Mouse (Mus musculus) urinary bladder, postnatal 25 days (tissue): ENCODE measurements around the gene Rab25.
A peak's percentile ranks its signal among the peaks of the same experiment; 100 is the strongest.
"Not testable (repeated sequence)": the region's sequence is repeated elsewhere in the genome, so short reads cannot be mapped to it uniquely, and the experiment has no call there.

Source experiments
- DNase-seq: peaks from one replicate; pipeline ENCODE4 v3.0.0; 2022; ENCODE audit warnings: low spot score

Gene Rab25

DNA sequence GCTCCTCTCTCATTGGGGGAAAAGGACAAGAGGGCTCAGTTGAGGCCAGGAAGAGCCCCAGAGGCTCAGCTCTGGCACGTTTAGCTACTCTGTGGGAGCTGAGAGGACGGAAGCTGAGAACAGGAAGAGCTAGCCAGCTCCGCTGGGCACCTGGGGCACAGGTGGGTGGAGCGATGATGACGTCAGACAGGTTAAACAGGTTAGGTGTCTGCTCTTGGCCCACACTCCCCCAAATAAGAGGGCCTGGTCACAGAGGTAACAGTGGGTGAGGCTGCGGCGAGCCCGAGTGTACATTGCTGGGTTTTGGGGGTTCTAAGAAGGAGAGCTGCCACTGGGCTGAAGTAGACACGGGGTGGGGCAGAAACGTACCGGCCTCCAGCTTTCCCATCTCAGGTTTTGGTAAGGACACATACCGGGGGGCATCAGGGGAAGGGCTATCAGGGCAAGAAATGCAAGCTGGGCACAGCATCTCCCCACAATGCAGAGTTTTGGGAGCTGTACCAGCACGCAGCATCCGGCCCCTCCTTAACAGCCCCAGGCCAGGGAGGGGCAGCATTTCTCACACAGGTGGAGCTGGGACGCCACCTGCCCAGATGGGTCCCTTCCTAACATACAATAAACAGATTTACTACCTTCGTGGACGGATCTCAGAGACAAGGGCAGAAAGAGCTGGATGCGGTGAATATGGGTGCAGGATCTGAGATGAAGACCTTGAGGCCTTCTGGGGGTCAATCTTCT lies at the start of gene Rab25:
Gene Rab25, minus strand, starts transcription at position 121 of the 738 bp plus-strand sequence.
- peak; percentile 61 for DNase-seq

DNA sequence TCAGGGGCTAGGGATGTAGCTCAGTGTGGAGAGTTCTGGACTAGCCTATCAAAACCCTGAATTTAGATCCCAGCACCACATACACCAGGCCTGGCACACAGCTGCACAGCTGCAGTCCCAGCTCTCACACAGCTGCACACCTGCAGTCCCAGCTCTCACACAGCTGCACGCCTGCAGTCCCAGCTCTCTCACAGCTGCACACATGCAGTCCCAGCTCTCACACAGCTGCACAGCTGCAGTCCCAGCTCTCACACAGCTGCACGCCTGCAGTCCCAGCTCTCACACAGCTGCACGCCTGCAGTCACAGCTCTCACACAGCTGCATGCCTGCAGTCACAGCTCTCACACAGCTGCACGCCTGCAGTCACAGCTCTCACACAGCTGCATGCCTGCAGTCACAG lies 48.4 kb upstream of the Rab25 start:
- not testable (repeated sequence) for DNase-seq

GRCm38 (mm10) chr3:88593893-88594580 lies 45.9 kb upstream of the Rab25 start:
- DNase-seq, result no peak

DNA sequence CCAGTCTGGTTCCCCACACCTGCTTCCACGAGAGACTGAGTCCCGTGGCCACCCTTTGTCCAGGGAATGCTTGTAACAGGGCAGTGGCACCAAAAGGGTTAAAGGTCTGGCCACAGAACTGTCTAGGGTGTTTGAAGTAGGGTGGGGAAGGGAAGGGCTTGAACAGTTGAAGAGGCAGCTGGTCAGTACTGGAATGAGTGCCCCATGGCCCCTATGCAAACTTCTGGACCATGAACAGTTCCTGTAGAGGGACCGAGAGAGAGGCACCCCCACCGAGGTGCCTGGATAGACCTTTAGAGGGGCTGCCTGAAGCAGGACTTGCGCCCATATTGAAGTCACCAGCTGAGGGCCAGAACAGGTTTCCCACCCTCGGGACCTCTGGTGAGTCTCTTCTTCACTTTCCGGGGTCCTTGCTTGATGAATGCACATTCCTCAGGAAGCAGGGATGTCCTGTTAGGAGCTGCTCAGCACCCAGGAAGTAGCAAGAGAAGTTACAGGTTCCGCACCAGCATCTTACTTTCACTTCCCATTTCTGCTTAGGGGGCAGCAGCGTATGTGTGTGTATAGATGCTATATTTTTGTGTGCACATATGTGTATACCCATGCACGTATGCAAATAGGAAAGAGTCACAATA lies 45.0 kb upstream of the Rab25 start:
- DNase-seq, result no peak

GRCm38 (mm10) chr3:88591950-88592731 lies 44.0 kb upstream of the Rab25 start:
- peak; percentile 29 for DNase-seq

DNA sequence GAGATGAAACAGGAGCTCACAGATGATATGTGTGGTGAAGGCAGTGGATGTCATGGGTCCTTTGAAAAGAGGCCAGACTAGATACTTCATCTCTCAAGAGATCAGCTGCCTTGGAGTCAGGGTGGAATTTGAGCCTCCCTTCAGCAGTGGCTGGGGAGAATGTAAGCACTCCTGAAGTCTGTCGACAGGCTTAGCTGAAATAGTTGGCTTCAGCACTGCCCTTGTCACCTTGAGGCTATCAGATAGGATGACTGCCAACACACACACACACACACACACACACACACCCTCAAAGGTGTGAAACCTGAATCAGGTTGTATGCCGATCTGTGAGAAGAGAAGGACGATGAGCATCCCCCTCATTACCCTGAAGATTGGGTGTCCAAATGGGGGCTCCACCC lies 42.9 kb upstream of the Rab25 start:
- DNase-seq, result no peak

DNA sequence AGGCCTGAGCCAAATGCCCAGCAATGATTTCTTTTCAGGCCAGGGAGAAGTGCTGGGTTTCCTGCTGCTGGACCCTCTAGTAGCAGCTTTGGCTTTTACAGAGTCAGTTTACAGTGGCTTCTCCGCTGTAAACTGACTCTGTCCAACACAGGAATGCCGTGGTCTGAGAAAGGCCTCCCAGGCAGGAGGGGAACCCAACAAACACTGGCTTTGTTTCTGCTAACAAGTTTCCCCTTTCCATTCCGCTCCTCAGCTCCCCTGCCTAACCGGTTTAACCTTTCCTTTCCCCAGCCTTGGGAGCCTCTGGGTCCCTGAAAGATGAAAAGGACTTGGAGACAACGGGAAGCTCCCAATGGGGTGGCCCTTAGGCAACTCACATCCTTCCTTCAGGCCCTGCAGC lies 42.1 kb upstream of the Rab25 start:
- DNase-seq, result no peak

- DNase-seq, result no peak
Observed at GRCm38 (mm10) chr3:88586640-88587039, 38.5 kb upstream of the Rab25 start.

DNA sequence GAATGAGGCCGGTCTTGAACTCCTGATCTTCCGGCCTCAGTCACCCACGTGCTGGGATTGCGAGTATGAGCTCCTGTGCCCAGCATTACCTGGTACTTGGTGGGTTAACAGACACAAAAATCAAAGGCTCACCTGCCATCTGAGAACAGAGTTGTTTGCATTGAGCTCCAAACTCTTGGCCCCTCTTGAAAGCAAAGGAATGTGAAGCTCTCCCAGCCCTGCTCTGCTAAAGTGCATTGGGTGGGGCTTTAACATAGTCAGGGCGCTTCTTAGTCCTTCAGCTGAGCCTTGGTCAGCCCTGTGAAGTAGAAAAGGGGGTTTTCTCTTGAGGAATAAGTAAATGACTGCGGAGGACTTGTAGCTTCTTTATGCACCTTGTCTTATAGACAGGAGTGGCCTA lies 37.7 kb upstream of the Rab25 start:
- DNase-seq, result no peak

DNA sequence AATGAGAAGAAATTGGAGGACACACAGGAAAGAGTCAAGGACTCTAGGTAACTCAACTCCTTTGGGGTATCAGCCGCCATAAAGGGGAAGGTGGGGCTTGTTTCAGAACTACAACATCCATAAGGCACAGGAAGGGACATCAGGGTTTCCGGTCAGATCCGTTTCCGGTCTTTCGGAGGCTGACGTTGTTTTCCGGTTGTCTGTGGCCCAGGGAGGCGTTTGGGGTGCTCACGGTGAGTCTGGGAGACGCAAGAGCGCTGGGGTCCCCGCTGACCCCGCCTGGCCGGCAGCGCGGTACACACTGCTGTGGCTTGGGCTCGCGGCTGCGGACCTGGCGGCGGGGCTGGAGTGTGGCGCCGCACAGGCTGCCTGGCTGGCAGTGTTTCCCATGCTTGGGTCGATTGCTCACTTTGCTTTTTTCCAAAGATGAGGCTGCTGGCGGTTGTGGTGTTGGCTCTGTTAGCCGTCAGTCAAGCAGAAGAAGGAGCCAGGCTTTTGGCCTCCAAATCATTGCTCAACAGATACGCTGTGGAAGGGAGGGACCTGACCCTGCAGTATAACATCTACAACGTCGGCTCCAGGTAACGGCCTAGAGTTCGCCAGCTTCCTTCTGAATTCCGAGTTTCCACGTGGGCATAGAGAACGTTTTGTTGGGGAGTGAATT lies 31.5 kb upstream of the Rab25 start:
- peak; percentile 60 for DNase-seq

GRCm38 (mm10) chr3:88578498-88579424 lies 30.7 kb upstream of the Rab25 start:
- no peak for DNase-seq

GRCm38 (mm10) chr3:88577846-88578245 lies 29.7 kb upstream of the Rab25 start:
- DNase-seq, result not testable (repeated sequence)

GRCm38 (mm10) chr3:88575540-88575939 lies 27.4 kb upstream of the Rab25 start, which contains the start of gene Ssr2:
Gene Ssr2 (plus strand): TSS chr3:88575876.
- no peak for DNase-seq

GRCm38 (mm10) chr3:88573810-88574209 lies 25.7 kb upstream of the Rab25 start:
- no peak for DNase-seq

DNA sequence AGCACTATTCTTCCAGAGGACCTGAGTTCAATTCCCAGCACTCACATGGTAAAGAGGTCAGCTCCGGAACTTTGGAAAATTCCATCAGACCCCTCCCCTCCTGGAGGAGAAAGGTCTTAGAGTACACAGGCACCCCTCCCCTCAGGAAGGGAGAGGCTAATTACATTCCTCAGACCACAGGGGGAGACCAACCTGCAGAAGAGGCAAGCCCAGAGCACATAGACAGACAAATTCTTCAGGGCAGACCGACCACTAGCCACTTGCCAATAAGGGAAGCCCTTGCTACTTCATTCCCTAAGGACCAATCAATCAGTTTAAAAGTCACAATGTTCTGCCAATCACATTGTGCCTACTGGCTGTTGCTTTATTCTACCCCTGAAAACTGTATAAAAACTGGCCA lies 24.7 kb upstream of the Rab25 start:
- DNase-seq, result no peak

DNA sequence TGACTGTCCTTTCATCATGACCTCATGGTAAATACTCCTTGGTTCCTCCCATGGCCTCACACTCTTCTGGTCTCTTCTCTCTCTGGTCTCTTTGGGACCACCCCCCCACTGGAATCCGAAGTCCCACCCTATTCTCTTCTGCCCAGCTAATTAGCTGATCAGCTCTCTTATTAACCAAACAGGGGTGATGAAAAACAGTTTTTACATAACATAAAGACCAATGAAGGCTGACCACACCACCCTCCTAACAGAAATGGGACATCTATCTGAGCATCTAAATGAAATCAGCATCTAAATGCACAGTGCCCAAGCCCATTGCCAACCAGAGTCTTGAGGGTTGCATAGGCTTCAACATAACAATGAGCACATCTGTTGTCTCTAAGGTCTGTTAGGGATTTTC lies 23.8 kb upstream of the Rab25 start:
- DNase-seq, result no peak

GRCm38 (mm10) chr3:88570341-88570740 lies 22.2 kb upstream of the Rab25 start:
- DNase-seq, result no peak

DNA sequence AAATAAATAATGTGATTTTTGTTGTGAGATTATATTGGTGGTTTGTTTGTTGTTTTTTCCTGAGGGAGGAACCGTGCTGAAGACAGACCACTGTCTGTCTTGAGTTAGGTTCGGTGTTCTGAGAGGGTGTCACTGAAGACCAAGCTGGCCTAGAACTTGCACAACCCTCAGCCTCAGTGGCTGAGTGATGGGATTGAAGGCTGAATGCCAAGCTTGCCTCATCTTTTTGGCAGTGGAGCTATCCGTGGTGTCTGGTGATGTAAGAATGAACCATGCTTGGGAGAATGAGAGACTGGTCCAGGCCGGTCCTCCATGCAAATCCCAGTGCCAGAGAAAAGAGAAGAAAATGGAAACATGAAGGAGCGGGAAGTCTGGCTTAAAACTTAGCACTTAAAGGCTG lies 21.6 kb upstream of the Rab25 start:
- no peak for DNase-seq

DNA sequence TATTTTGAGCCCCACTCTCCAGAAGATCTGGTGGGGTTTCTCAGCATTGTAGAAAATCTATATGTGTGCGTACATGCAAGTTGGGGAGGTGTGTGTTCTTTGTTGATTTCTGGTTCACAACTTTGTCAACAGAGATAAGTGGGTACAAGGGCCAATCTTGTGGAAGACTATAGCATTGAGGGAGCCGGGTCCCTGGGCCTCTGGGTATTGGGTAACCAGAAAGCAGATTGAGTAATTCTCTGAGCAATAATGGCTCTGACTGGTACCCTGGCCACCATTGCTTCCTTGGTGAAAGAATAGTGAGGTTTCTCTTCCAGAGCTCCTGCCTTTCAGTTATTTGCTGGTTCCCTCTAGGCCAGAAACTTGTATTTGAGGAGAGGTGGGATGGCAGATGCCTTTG lies 21.0 kb upstream of the Rab25 start:
- no peak for DNase-seq

DNA sequence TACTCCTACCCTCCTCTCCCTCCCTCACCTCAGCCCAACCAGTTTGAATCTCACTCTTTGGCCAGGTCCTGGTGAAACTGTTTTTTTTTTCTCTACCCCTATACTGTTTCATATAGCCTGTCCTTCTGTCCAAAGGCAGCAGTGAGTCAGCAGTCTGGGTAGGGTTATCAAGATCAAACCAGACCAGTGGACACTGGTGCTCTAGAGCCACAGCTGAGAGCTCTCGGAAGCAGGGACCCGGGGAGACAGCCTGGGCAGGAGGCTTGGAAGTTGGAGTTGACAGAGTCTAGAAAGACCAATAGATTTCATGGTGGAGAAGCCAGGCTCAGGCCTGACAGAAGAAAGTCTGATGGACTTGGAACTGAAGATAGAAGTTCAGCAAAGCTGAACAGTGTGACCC lies 20.5 kb upstream of the Rab25 start:
- DNase-seq, result no peak

DNA sequence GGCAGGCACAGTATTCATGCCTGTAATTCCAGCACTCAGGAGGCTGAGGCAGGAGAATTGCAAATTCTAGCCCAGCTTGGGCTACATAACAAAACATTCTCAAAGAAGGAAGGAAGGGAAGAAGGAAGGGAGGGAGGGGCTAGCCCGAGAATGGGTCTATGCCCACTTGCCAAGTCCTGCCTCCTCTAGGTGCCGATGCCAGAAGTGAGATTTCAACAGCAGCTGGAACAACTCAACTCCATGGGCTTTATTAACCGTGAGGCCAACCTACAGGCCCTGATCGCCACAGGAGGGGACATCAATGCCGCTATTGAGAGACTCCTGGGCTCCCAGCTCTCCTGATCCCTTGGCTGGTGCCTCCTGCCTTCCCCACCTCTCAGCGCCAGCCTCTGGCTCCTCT lies 19.8 kb upstream of the Rab25 start:
- DNase-seq, result no peak
